Mouse (Mus musculus): Measurements from ENCODE around the gene Ttc38. TPM values are rescaled to one million over a fixed set of nuclear protein-coding genes. Genes with fewer than 3 reads are reported as not detected.

Gene Ttc38
- polyA plus RNA-seq, 1 experiment = 0.12 TPM

GRCm38 (mm10) chr15:85813428-85813827 lies 18.7 kb upstream of the Ttc38 start:
- TF ChIP-seq MYOG (IDR thresholded peaks at IDR 0.05; ENCODE audit: control insufficient read depth in 1 of 3, insufficient read depth in 1 of 3, insufficient read length in 2 of 3, low read depth in 2 of 3) (no peak), POLR2AphosphoS2 (IDR thresholded peaks at IDR 0.05; ENCODE audit: insufficient read length, low read depth) (no peak), MYOD1 (IDR thresholded peaks at IDR 0.05; ENCODE audit: control insufficient read depth in 1 of 3, insufficient read length in 2 of 3, low read depth in 2 of 3) (no peak), CEBPB (IDR thresholded peaks at IDR 0.05; ENCODE audit: insufficient read depth, poor library complexity, severe bottlenecking) (no peak), TCF3 (IDR thresholded peaks at IDR 0.05; ENCODE audit: insufficient read length, low read depth) (no peak), USF1 (IDR thresholded peaks at IDR 0.05; ENCODE audit: low read depth) (no peak), TCF12 (IDR thresholded peaks at IDR 0.05; ENCODE audit: insufficient read depth, poor library complexity, severe bottlenecking) (no peak), SRF (IDR thresholded peaks at IDR 0.05; ENCODE audit: control insufficient read depth, insufficient read length, low read depth) (no peak), POLR2A (IDR thresholded peaks at IDR 0.05; ENCODE audit: insufficient read length, low read depth) (no peak), REST (IDR thresholded peaks at IDR 0.05; ENCODE audit: insufficient read depth, insufficient read length) (no peak)
- no peak overlapping the region for H3K4me2 ChIP-seq (ENCODE audit: low read depth)
- no peaks in the 10 kb centered on the region for H3K36me3 ChIP-seq (ENCODE audit: control insufficient read depth, insufficient read depth)
- peaks cover 45% of the 10 kb centered on the region for H3K27me3 ChIP-seq (ENCODE audit: control insufficient read depth, insufficient read depth, insufficient read length)
- no peak overlapping the region for H3K4me3 ChIP-seq
- no peaks in the 10 kb centered on the region for H3K79me2 ChIP-seq (ENCODE audit: control insufficient read depth, insufficient read depth)
- no peak overlapping the region for H3ac ChIP-seq (ENCODE audit: control insufficient read depth, insufficient read length)

GRCm38 (mm10) chr15:85821203-85822010 lies 10.7 kb upstream of the Ttc38 start, which contains the start of gene Pkdrej:
Gene Pkdrej (minus strand): TSS chr15:85821734.
- no peak within 1 kb of the TSS for H3ac ChIP-seq (ENCODE audit: control insufficient read depth, insufficient read length)
- no peak within 1 kb of the TSS for H3K4me2 ChIP-seq (ENCODE audit: low read depth)
- H3K27me3 ChIP-seq (ENCODE audit: control insufficient read depth, insufficient read depth, insufficient read length) = peaks cover 77% of the 10 kb centered on the region
- H3K4me3 ChIP-seq = no peak within 1 kb of the TSS
- H3K79me2 ChIP-seq (ENCODE audit: control insufficient read depth, insufficient read depth) = no peaks in the 10 kb centered on the region
- TF ChIP-seq MAX (IDR thresholded peaks at IDR 0.05; ENCODE audit: low read depth) (no peak), TCF12 (IDR thresholded peaks at IDR 0.05; ENCODE audit: insufficient read depth, poor library complexity, severe bottlenecking) (no peak), REST (IDR thresholded peaks at IDR 0.05; ENCODE audit: insufficient read depth, insufficient read length) (no peak), MYOD1 (IDR thresholded peaks at IDR 0.05; ENCODE audit: control insufficient read depth in 1 of 3, insufficient read length in 2 of 3, low read depth in 2 of 3) (no peak), CEBPB (IDR thresholded peaks at IDR 0.05; ENCODE audit: insufficient read depth, poor library complexity, severe bottlenecking) (no peak), E2F4 (IDR thresholded peaks at IDR 0.05; ENCODE audit: insufficient read depth) (no peak), TCF3 (IDR thresholded peaks at IDR 0.05; ENCODE audit: insufficient read length, low read depth) (no peak), SRF (IDR thresholded peaks at IDR 0.05; ENCODE audit: control insufficient read depth, insufficient read length, low read depth) (no peak), USF1 (IDR thresholded peaks at IDR 0.05; ENCODE audit: low read depth) (no peak), POLR2AphosphoS2 (IDR thresholded peaks at IDR 0.05; ENCODE audit: insufficient read length, low read depth) (no peak), POLR2A (IDR thresholded peaks at IDR 0.05; ENCODE audit: insufficient read length, low read depth) (no peak), MYOG (IDR thresholded peaks at IDR 0.05; ENCODE audit: control insufficient read depth in 1 of 3, insufficient read depth in 1 of 3, insufficient read length in 2 of 3, low read depth in 2 of 3) (no peak)
- H3K36me3 ChIP-seq (ENCODE audit: control insufficient read depth, insufficient read depth) = no peaks in the 10 kb centered on the region

- Histone ChIP-seq H3K4me3 (no peak overlapping the region), H3K36me3 (ENCODE audit: control insufficient read depth, insufficient read depth) (no peaks in the 10 kb centered on the region), H3K79me2 (ENCODE audit: control insufficient read depth, insufficient read depth) (no peaks in the 10 kb centered on the region), H3K4me2 (ENCODE audit: low read depth) (no peak overlapping the region), H3ac (ENCODE audit: control insufficient read depth, insufficient read length) (no peak overlapping the region), H3K27me3 (ENCODE audit: control insufficient read depth, insufficient read depth, insufficient read length) (peaks cover 74% of the 10 kb centered on the region)
- TF ChIP-seq MAX (IDR thresholded peaks at IDR 0.05; ENCODE audit: low read depth) = no peak
- no peak for TF ChIP-seq POLR2AphosphoS2 (IDR thresholded peaks at IDR 0.05; ENCODE audit: insufficient read length, low read depth)
- no peak for TF ChIP-seq MYOD1 (IDR thresholded peaks at IDR 0.05; ENCODE audit: control insufficient read depth in 1 of 3, insufficient read length in 2 of 3, low read depth in 2 of 3)
Measured at GRCm38 (mm10) chr15:85822011-85822359, 10.1 kb upstream of the Ttc38 start.

- TF ChIP-seq USF1 (IDR thresholded peaks at IDR 0.05; ENCODE audit: low read depth) = no peak
- TF ChIP-seq POLR2A (IDR thresholded peaks at IDR 0.05; ENCODE audit: insufficient read length, low read depth) = no peak
- TF ChIP-seq TCF12 (IDR thresholded peaks at IDR 0.05; ENCODE audit: insufficient read depth, poor library complexity, severe bottlenecking) = no peak
- TF ChIP-seq POLR2AphosphoS2 (IDR thresholded peaks at IDR 0.05; ENCODE audit: insufficient read length, low read depth) = no peak
- TF ChIP-seq SRF (IDR thresholded peaks at IDR 0.05; ENCODE audit: control insufficient read depth, insufficient read length, low read depth) = no peak
- no peak for TF ChIP-seq REST (IDR thresholded peaks at IDR 0.05; ENCODE audit: insufficient read depth, insufficient read length)
- TF ChIP-seq MAX (IDR thresholded peaks at IDR 0.05; ENCODE audit: low read depth) = no peak
- no peak for TF ChIP-seq MYOD1 (IDR thresholded peaks at IDR 0.05; ENCODE audit: control insufficient read depth in 1 of 3, insufficient read length in 2 of 3, low read depth in 2 of 3)
- TF ChIP-seq E2F4 (IDR thresholded peaks at IDR 0.05; ENCODE audit: insufficient read depth) = no peak
- no peak for TF ChIP-seq MYOG (IDR thresholded peaks at IDR 0.05; ENCODE audit: control insufficient read depth in 1 of 3, insufficient read depth in 1 of 3, insufficient read length in 2 of 3, low read depth in 2 of 3)
- no peak for TF ChIP-seq TCF3 (IDR thresholded peaks at IDR 0.05; ENCODE audit: insufficient read length, low read depth)
- no peak for TF ChIP-seq CEBPB (IDR thresholded peaks at IDR 0.05; ENCODE audit: insufficient read depth, poor library complexity, severe bottlenecking)
- H3K4me2 ChIP-seq (ENCODE audit: low read depth) = no peak overlapping the region
- no peaks in the 10 kb centered on the region for H3K36me3 ChIP-seq (ENCODE audit: control insufficient read depth, insufficient read depth)
- no peak overlapping the region for H3ac ChIP-seq (ENCODE audit: control insufficient read depth, insufficient read length)
- no peaks in the 10 kb centered on the region for H3K79me2 ChIP-seq (ENCODE audit: control insufficient read depth, insufficient read depth)
- H3K4me3 ChIP-seq = no peak overlapping the region
- peaks cover 63% of the 10 kb centered on the region for H3K27me3 ChIP-seq (ENCODE audit: control insufficient read depth, insufficient read depth, insufficient read length)
Measured at GRCm38 (mm10) chr15:85826676-85827075, 5.4 kb upstream of the Ttc38 start.

All from myocyte (in vitro differentiated cells).